Mouse (Mus musculus) hindbrain, embryonic 14.5 days (tissue): ENCODE data around the gene Slc25a13. TPM values are rescaled to one million over a fixed set of nuclear protein-coding genes. Genes with fewer than 3 reads are reported as not detected.

ENCODE experiments used
- ATAC-seq: fragments of 200-750 bp; cut with Nextera tagmentation; 2 replicates; pipeline ENCODE4 v1.8.0; 2017; ENCODE audit warnings: moderate number of reproducible peaks, mild to moderate bottlenecking, moderate TSS enrichment, moderate library complexity; ENCODE audit not compliant: low FRiP score
- DNase-seq: peaks from one replicate; pipeline ENCODE4 v3.0.0-alpha.2; 2015; ENCODE audit warnings: low spot score
- H3K27ac ChIP-seq: fragments of 300-500 bp; sonication (generic); 2 replicates; pipeline ENCODE4 v1.5.1; 2014; ENCODE audit warnings: mild to moderate bottlenecking, moderate library complexity
- H3K27me3 ChIP-seq: fragments of 300-500 bp; sonication (generic); 2 replicates; pipeline ENCODE4 v1.6.1; 2014; ENCODE audit warnings: mild to moderate bottlenecking, low read length, mixed read lengths; ENCODE audit not compliant: control insufficient read depth, insufficient read depth
- H3K36me3 ChIP-seq: fragments of 300-500 bp; sonication (generic); replicated peaks from 2 replicates; pipeline ENCODE4 v1.6.1; 2014; ENCODE audit not compliant: control insufficient read depth, insufficient read depth
- H3K4me1 ChIP-seq: fragments of 300-500 bp; sonication (generic); replicated peaks from 2 replicates; pipeline ENCODE4 v1.6.1; 2014; ENCODE audit warnings: antibody characterized with exemption, low read length, mixed read lengths; ENCODE audit not compliant: control insufficient read depth, insufficient read depth
- H3K4me2 ChIP-seq: fragments of 300-500 bp; sonication (generic); replicated peaks from 2 replicates; pipeline ENCODE4 v1.6.1; 2014; ENCODE audit warnings: mild to moderate bottlenecking, moderate library complexity
- H3K4me3 ChIP-seq: fragments of 300-500 bp; sonication (generic); replicated peaks from 2 replicates; pipeline ENCODE4 v1.5.1; 2014; ENCODE audit warnings: mild to moderate bottlenecking, low read length
- H3K9ac ChIP-seq: fragments of 300-500 bp; sonication (generic); 2 replicates; pipeline ENCODE4 v1.6.1; 2014
- H3K9me3 ChIP-seq: fragments of 300-500 bp; sonication (generic); 2 replicates; pipeline ENCODE4 v1.6.1; 2016; ENCODE audit warnings: low read length; ENCODE audit not compliant: control insufficient read depth
- WGBS: fragments of 180-500 bp; shearing (Covaris S2); extraction: QIAGEN DNeasy Blood & Tissue Kit; methylation state at CpG from one replicate; pipeline ENCODE4 v1.1.7; 2014; 5-methylcytosine and 5-hydroxymethylcytosine counted together
- polyA plus RNA-seq: library from polyadenylated mRNA; unstranded; fragments of >200 nt; fragmentation: Nextera tagmentation; extraction: Ambion mirVana; gene quantifications from 2 replicates; pipeline ENCODE4 v1.2.1, GENCODE M21; 2014

Slc25a13 gene
- polyA plus RNA-seq = 5.6 and 6.4 TPM in 2 replicates

- H3K4me3 ChIP-seq = peak within 1 kb of the TSS; percentile 69
- ATAC-seq (peak; percentile 92), DNase-seq (peak; percentile 47)
- WGBS = under 1% methylated on average over 51 of the region's 51 CpGs
- H3K27me3 ChIP-seq = no peaks in the 10 kb centered on the region
- peak within 1 kb of the TSS; percentile 97 for H3K4me2 ChIP-seq
- no peaks in the 10 kb centered on the region for H3K36me3 ChIP-seq
- H3K4me1 ChIP-seq = 0 out of 2 replicates have a peak, but pooled peaks cover 7% of the 10 kb centered on the region
- no peaks in the 10 kb centered on the region for H3K9me3 ChIP-seq
- H3K27ac ChIP-seq = no peak within 1 kb of the TSS
- peak within 1 kb of the TSS; percentile 77 for H3K9ac ChIP-seq
Observed at GRCm38 (mm10) chr6:6216507-6217285, at the start of gene Slc25a13. Gene Slc25a13 (minus strand): TSS chr6:6217173.

GRCm38 (mm10) chr6:6265761-6266160 is 48.8 kb upstream of the Slc25a13 start:
- Histone ChIP-seq H3K4me3 (no peak overlapping the region), H3K9ac (no peak overlapping the region), H3K27ac (no peak overlapping the region), H3K9me3 (no peaks in the 10 kb centered on the region), H3K4me1 (no peaks in the 10 kb centered on the region), H3K27me3 (no peaks in the 10 kb centered on the region), H3K36me3 (no peaks in the 10 kb centered on the region), H3K4me2 (no peak overlapping the region)
- ATAC-seq (no peak), DNase-seq (no peak)
- 89% methylated on average over 7 of the region's 7 CpGs for WGBS

GRCm38 (mm10) chr6:6263293-6263911 is 46.4 kb upstream of the Slc25a13 start:
- WGBS = 92% methylated on average over 4 of the region's 4 CpGs
- no peak overlapping the region for H3K27ac ChIP-seq
- DNase-seq (no peak), ATAC-seq (no peak)
- H3K9ac ChIP-seq = no peak overlapping the region
- no peaks in the 10 kb centered on the region for H3K36me3 ChIP-seq
- no peaks in the 10 kb centered on the region for H3K27me3 ChIP-seq
- H3K4me2 ChIP-seq = no peak overlapping the region
- no peak overlapping the region for H3K4me3 ChIP-seq
- no peaks in the 10 kb centered on the region for H3K4me1 ChIP-seq
- no peaks in the 10 kb centered on the region for H3K9me3 ChIP-seq

- Histone ChIP-seq H3K4me1 (no peaks in the 10 kb centered on the region), H3K9me3 (no peaks in the 10 kb centered on the region), H3K36me3 (no peaks in the 10 kb centered on the region), H3K9ac (no peak overlapping the region), H3K27ac (no peak overlapping the region), H3K4me2 (no peak overlapping the region), H3K4me3 (no peak overlapping the region), H3K27me3 (no peaks in the 10 kb centered on the region)
- no peak for DNase-seq
- 65% methylated on average over 4 of the region's 4 CpGs for WGBS
- ATAC-seq = no peak; the same call in 1 of the 2 replicates
Observed at GRCm38 (mm10) chr6:6260917-6261316, 43.9 kb upstream of the Slc25a13 start.

- WGBS = 54% methylated on average over 7 of the region's 7 CpGs
- ATAC-seq = no peak
- Histone ChIP-seq H3K36me3 (no peaks in the 10 kb centered on the region), H3K27ac (no peak overlapping the region), H3K4me1 (no peaks in the 10 kb centered on the region), H3K4me2 (no peak overlapping the region), H3K4me3 (no peak overlapping the region), H3K27me3 (no peaks in the 10 kb centered on the region), H3K9ac (no peak overlapping the region), H3K9me3 (no peaks in the 10 kb centered on the region)
- DNase-seq = no peak
Observed at GRCm38 (mm10) chr6:6248500-6248899, 31.5 kb upstream of the Slc25a13 start.

- Histone ChIP-seq H3K4me3 (no peak overlapping the region), H3K9me3 (no peaks in the 10 kb centered on the region), H3K4me1 (no peaks in the 10 kb centered on the region), H3K27me3 (no peaks in the 10 kb centered on the region), H3K9ac (no peak overlapping the region), H3K36me3 (no peaks in the 10 kb centered on the region), H3K27ac (no peak overlapping the region), H3K4me2 (no peak overlapping the region)
- WGBS = 97% methylated on average over 1 of the region's 1 CpGs
- ATAC-seq = no peak
- no peak for DNase-seq
Observed at GRCm38 (mm10) chr6:6243828-6244227, 26.9 kb upstream of the Slc25a13 start.

- no peak overlapping the region for H3K27ac ChIP-seq
- H3K9me3 ChIP-seq = no peaks in the 10 kb centered on the region
- no peaks in the 10 kb centered on the region for H3K4me1 ChIP-seq
- WGBS = 77% methylated on average over 7 of the region's 7 CpGs
- no peaks in the 10 kb centered on the region for H3K36me3 ChIP-seq
- H3K9ac ChIP-seq = no peak overlapping the region
- no peak overlapping the region for H3K4me3 ChIP-seq
- ATAC-seq (no peak), DNase-seq (no peak)
- H3K27me3 ChIP-seq = no peaks in the 10 kb centered on the region
- H3K4me2 ChIP-seq = no peak overlapping the region
Observed at GRCm38 (mm10) chr6:6242114-6242513, 25.1 kb upstream of the Slc25a13 start.

GRCm38 (mm10) chr6:6236788-6237298 is 19.9 kb upstream of the Slc25a13 start:
- H3K4me1 ChIP-seq = no peaks in the 10 kb centered on the region
- H3K4me2 ChIP-seq = no peak overlapping the region
- no peak overlapping the region for H3K9ac ChIP-seq
- H3K27me3 ChIP-seq = no peaks in the 10 kb centered on the region
- no peak for DNase-seq
- no peak overlapping the region for H3K4me3 ChIP-seq
- no peaks in the 10 kb centered on the region for H3K36me3 ChIP-seq
- ATAC-seq = no peak
- 90% methylated on average over 2 of the region's 2 CpGs for WGBS
- H3K27ac ChIP-seq = no peak overlapping the region
- H3K9me3 ChIP-seq = no peaks in the 10 kb centered on the region

- no peak overlapping the region for H3K4me3 ChIP-seq
- no peak for ATAC-seq
- no peaks in the 10 kb centered on the region for H3K9me3 ChIP-seq
- no peaks in the 10 kb centered on the region for H3K27me3 ChIP-seq
- H3K4me2 ChIP-seq = no peak overlapping the region
- H3K36me3 ChIP-seq = no peaks in the 10 kb centered on the region
- no peaks in the 10 kb centered on the region for H3K4me1 ChIP-seq
- 95% methylated on average over 2 of the region's 2 CpGs for WGBS
- H3K9ac ChIP-seq = no peak overlapping the region
- no peak for DNase-seq
- H3K27ac ChIP-seq = no peak overlapping the region
Observed at GRCm38 (mm10) chr6:6230262-6230661, 13.3 kb upstream of the Slc25a13 start.
